In genomic region chrX:140524231-140524630, GRCm38 (mm10) we compare ENCODE assay signal across 8 mouse cellular contexts.
"Had no signal": no experiment of that assay in that cellular context is flagged by ENCODE, and none has a peak within 500 bp of the region (broad histone marks: within the 10 kb centered on the region; RNA-seq: fewer than 3 reads in every experiment).

No protein-coding gene starts in this region.

- DNase-seq: heart, adult 18-20 months; heart, postnatal 10 days; heart, postnatal 4 days; kidney, adult 18-20 months; kidney, adult 8-10 months; kidney, postnatal 10 days; kidney, postnatal 4 days; liver had no signal
